Mouse (Mus musculus) hindbrain, postnatal 0 days (tissue): ENCODE data around the gene Igfbp4. TPM values are rescaled to one million over a fixed set of nuclear protein-coding genes. Genes with fewer than 3 reads are reported as not detected.

Source experiments
- ATAC-seq: fragments of 200-750 bp; cut with Nextera tagmentation; 2 replicates; pipeline ENCODE4 v1.8.0; 2017; ENCODE audit warnings: mild to moderate bottlenecking, moderate TSS enrichment, moderate library complexity
- DNase-seq: peaks from one replicate; pipeline ENCODE4 v3.0.0-alpha.2; 2015; ENCODE audit warnings: low spot score
- H3K27ac ChIP-seq: fragments of 300-500 bp; sonication (generic); 2 replicates; pipeline ENCODE4 v1.5.1; 2014; ENCODE audit warnings: mild to moderate bottlenecking
- H3K27me3 ChIP-seq: fragments of 300-500 bp; sonication (generic); 2 replicates; pipeline ENCODE4 v1.6.1; 2014; ENCODE audit warnings: low read length, mixed read lengths; ENCODE audit not compliant: insufficient read depth
- H3K36me3 ChIP-seq: fragments of 300-500 bp; sonication (generic); 2 replicates; pipeline ENCODE4 v1.6.1; 2014; ENCODE audit warnings: low read length, mixed read lengths; ENCODE audit not compliant: insufficient read depth
- H3K4me1 ChIP-seq: fragments of 300-500 bp; sonication (generic); 2 replicates; pipeline ENCODE4 v1.6.1; 2014; ENCODE audit warnings: antibody characterized with exemption, low read length, mixed read lengths; ENCODE audit not compliant: insufficient read depth
- H3K4me2 ChIP-seq: fragments of 300-500 bp; sonication (generic); 2 replicates; pipeline ENCODE4 v1.6.1; 2014; ENCODE audit warnings: low read depth, mild to moderate bottlenecking, low read length, moderate library complexity, mixed read lengths
- H3K4me3 ChIP-seq: fragments of 300-500 bp; sonication (generic); 2 replicates; pipeline ENCODE4 v1.5.1; 2014; ENCODE audit warnings: low read length
- H3K9ac ChIP-seq: fragments of 300-500 bp; sonication (generic); replicated peaks from 2 replicates; pipeline ENCODE4 v1.6.1; 2014; ENCODE audit warnings: mild to moderate bottlenecking, low read length, moderate library complexity, mixed read lengths
- H3K9me3 ChIP-seq: fragments of 300-500 bp; sonication (generic); 2 replicates; pipeline ENCODE4 v1.6.1; 2016; ENCODE audit warnings: low read length, mixed read lengths
- CTCF ChIP-seq: IDR thresholded peaks from 2 replicates; pipeline ENCODE4 v1.5.1; 2016; ENCODE audit warnings: antibody characterized with exemption, control low read depth, low read depth
- WGBS: fragments of 180-500 bp; shearing (Covaris S2); extraction: QIAGEN DNeasy Blood & Tissue Kit; methylation state at CpG from one replicate; pipeline ENCODE4 v1.1.7; 2014; 5-methylcytosine and 5-hydroxymethylcytosine counted together
- polyA plus RNA-seq: library from polyadenylated mRNA; unstranded; fragments of >200 nt; fragmentation: Nextera tagmentation; extraction: Ambion mirVana; gene quantifications from 2 replicates; pipeline ENCODE4 v1.2.1, GENCODE M21; 2015
- total RNA-seq: library from RNA; depleted of rRNA; stranded (reverse); fragments of >200 nt; gene quantifications from 2 replicates; pipeline ENCODE4 v1.2.3, GENCODE M21; 2014

Igfbp4 gene
- total and polyA plus RNA-seq, 2 experiments from 2014 or later, result 81.3 to 103 TPM

- DNase-seq (no peak), ATAC-seq (no peak)
- H3K4me3 ChIP-seq, result no peak overlapping the region
- no peaks in the 10 kb centered on the region for H3K27me3 ChIP-seq
- 50% methylated on average over 8 of the region's 8 CpGs for WGBS
- no peak for TF ChIP-seq CTCF
- no peak overlapping the region for H3K27ac ChIP-seq
- no peaks in the 10 kb centered on the region for H3K36me3 ChIP-seq
- H3K4me1 ChIP-seq, result no peaks in the 10 kb centered on the region
- H3K9me3 ChIP-seq, result no peaks in the 10 kb centered on the region; the same call in 1 of the 2 replicates
- no peak overlapping the region for H3K9ac ChIP-seq
- H3K4me2 ChIP-seq, result no peak overlapping the region
Measured at GRCm38 (mm10) chr11:99063406-99064131, 22.5 kb downstream of the Igfbp4 start.

DNA sequence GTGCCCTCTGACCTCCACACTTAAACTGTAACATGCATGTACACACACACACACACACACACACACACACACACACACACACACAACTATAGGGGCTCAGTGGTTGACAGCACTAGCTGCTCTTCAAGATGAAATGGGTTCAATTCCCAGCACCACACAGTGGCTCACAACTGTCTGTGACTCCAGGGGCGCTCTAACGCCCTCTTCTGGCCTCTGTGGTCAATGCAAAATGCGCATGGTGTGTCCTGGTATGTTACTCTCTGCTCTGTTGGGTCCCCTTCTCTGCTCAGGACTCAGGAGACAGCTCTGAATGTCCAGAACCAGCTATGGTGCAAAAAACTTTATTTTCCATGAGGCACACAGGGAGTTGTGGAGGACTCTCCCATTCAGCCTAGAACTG lies 24.3 kb downstream of the Igfbp4 start:
- Histone ChIP-seq H3K4me3 (no peak overlapping the region), H3K36me3 (no peaks in the 10 kb centered on the region), H3K27ac (no peak overlapping the region), H3K9me3 (no peaks in the 10 kb centered on the region), H3K9ac (no peak overlapping the region), H3K4me1 (no peaks in the 10 kb centered on the region), H3K4me2 (no peak overlapping the region), H3K27me3 (no peaks in the 10 kb centered on the region)
- WGBS, result 79% methylated on average over 3 of the region's 3 CpGs
- ATAC-seq (no peak; the same call in 1 of the 2 replicates), DNase-seq (no peak)
- peak; percentile 22; the same call in 1 of the 2 replicates for TF ChIP-seq CTCF

DNA sequence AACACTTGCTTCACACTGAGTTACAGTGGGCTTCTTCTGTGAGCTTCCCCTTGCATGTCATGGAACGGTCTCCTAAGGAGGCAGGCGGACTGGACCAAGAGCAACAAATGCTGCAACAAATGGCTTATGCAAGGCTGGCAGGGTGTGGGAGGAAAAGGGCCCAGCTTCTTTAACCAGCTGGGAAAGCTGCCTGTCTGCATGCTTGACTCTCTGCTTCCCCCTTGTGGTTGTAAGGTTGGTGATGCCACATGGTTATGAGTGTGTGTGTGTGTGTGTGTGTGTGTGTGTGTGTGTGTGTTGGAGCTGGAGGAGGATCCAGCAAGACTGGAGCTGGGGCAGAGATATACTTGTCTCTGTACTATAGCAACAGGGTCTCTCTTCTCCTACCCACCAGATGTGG lies 24.9 kb downstream of the Igfbp4 start:
- Histone ChIP-seq H3K4me1 (no peaks in the 10 kb centered on the region), H3K4me2 (no peak overlapping the region), H3K27ac (no peak overlapping the region), H3K9ac (no peak overlapping the region), H3K27me3 (no peaks in the 10 kb centered on the region), H3K4me3 (no peak overlapping the region), H3K9me3 (no peaks in the 10 kb centered on the region), H3K36me3 (no peaks in the 10 kb centered on the region)
- 29% methylated on average over 2 of the region's 2 CpGs for WGBS
- ATAC-seq (peak; percentile 67), DNase-seq (peak; percentile 92)
- peak; percentile 99 for TF ChIP-seq CTCF

DNA sequence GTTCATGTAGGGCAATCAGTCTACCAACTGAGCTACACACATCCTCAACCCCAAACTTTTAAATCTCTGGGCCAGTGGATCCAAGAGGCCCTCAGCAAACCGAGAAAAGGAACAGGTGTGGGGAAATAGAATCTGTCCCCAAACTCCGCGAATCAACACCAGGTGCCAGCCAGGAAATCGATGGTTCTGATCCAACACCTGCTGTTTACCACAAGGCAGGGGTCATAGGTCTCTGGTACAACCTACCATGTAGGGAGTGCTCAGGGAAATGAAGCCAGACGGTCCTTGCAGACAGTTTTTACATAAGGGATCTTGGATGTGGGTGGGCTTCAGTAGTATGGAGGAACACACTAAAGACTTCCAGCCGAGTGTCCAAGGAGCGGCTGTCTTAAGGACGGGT lies 26.5 kb downstream of the Igfbp4 start:
- TF ChIP-seq CTCF, result no peak
- no peaks in the 10 kb centered on the region for H3K27me3 ChIP-seq
- no peak overlapping the region for H3K4me3 ChIP-seq
- no peak for DNase-seq
- no peak for ATAC-seq
- H3K9me3 ChIP-seq, result no peaks in the 10 kb centered on the region
- no peak overlapping the region for H3K4me2 ChIP-seq
- 85% methylated on average over 8 of the region's 8 CpGs for WGBS
- H3K27ac ChIP-seq, result no peak overlapping the region
- H3K9ac ChIP-seq, result no peak overlapping the region
- H3K36me3 ChIP-seq, result no peaks in the 10 kb centered on the region
- no peaks in the 10 kb centered on the region for H3K4me1 ChIP-seq

GRCm38 (mm10) chr11:99068455-99068854 lies 27.4 kb downstream of the Igfbp4 start:
- no peak for ATAC-seq
- H3K27ac ChIP-seq, result no peak overlapping the region
- H3K4me1 ChIP-seq, result no peaks in the 10 kb centered on the region
- H3K36me3 ChIP-seq, result no peaks in the 10 kb centered on the region
- H3K27me3 ChIP-seq, result no peaks in the 10 kb centered on the region
- H3K4me2 ChIP-seq, result no peak overlapping the region
- no peak for DNase-seq
- no peak overlapping the region for H3K4me3 ChIP-seq
- no peaks in the 10 kb centered on the region for H3K9me3 ChIP-seq
- 79% methylated on average over 5 of the region's 5 CpGs for WGBS
- H3K9ac ChIP-seq, result no peak overlapping the region
- TF ChIP-seq CTCF, result no peak

- no peaks in the 10 kb centered on the region for H3K27me3 ChIP-seq
- WGBS, result 17% methylated on average over 6 of the region's 6 CpGs
- H3K27ac ChIP-seq, result no peak overlapping the region
- H3K9me3 ChIP-seq, result no peaks in the 10 kb centered on the region
- no peak for TF ChIP-seq CTCF
- H3K4me1 ChIP-seq, result no peaks in the 10 kb centered on the region
- H3K4me3 ChIP-seq, result no peak overlapping the region
- H3K4me2 ChIP-seq, result no peak overlapping the region
- H3K36me3 ChIP-seq, result no peaks in the 10 kb centered on the region
- ATAC-seq, result no peak
- no peak overlapping the region for H3K9ac ChIP-seq
- no peak for DNase-seq
Measured at GRCm38 (mm10) chr11:99071866-99072265, 30.8 kb downstream of the Igfbp4 start.

DNA sequence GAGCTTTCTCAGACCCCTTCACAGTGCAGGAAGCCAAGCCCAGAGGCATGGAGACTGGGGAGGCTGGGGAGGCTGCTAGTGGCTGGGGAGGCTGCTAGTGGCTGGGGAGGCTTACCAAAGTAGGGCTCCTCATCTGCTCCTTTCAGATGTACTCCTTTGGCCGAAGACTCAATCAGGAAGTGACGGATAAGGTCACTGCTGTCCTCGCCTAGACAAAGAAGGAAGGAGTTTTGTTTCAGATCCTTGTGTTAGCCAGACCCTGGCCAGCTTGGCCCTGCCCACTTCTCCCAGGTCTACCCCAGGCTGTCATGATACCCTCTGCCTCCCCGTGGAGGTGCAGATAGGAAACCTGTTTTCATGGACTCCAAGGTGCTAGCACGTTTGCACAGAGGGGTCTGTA lies 32.7 kb downstream of the Igfbp4 start:
- Histone ChIP-seq H3K4me3 (no peak overlapping the region), H3K4me2 (no peak overlapping the region), H3K4me1 (no peaks in the 10 kb centered on the region), H3K9me3 (no peaks in the 10 kb centered on the region), H3K9ac (no peak overlapping the region), H3K27me3 (no peaks in the 10 kb centered on the region), H3K27ac (no peak overlapping the region), H3K36me3 (no peaks in the 10 kb centered on the region)
- 69% methylated on average over 5 of the region's 5 CpGs for whole genome bisulfite sequencing
- no peak for TF ChIP-seq CTCF
- no peak for ATAC-seq
- DNase-seq, result no peak
